Mouse (Mus musculus) fibroblast of lung, adult 2 months (primary cell): ENCODE results near the gene Pin1rt1.
A peak's percentile ranks its signal among the peaks of the same experiment; 100 is the strongest.

Experiments
- DNase-seq: peaks from one replicate; pipeline ENCODE4 v3.0.0-alpha.2; 2011; ENCODE audit warnings: low read depth

Pin1rt1 gene

DNA sequence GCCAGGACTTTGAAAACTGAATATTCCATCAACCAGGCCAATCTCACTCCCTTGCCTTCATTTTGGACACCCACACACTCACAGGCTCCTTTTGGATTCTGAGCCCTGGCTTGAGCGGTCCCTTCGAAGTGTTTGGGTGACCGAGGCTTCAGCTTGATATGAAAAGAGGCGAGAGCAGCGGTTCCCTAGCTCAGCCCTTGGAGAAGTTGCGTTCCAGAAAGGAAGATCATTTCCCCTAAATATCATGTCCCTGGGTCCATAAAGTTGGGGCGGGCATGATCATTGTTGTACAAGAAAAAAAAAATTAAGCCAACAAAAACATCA is 3.7 kb downstream of the Pin1rt1 start:
- DNase-seq = no peak

GRCm38 (mm10) chr2:104711585-104712485 is 4.3 kb downstream of the Pin1rt1 start, which contains the start of gene Tcp11l1:
Gene Tcp11l1 (minus strand): TSS chr2:104712169.
- DNase-seq = no peak

GRCm38 (mm10) chr2:104710670-104711370 is 5.4 kb downstream of the Pin1rt1 start:
- DNase-seq = no peak

DNA sequence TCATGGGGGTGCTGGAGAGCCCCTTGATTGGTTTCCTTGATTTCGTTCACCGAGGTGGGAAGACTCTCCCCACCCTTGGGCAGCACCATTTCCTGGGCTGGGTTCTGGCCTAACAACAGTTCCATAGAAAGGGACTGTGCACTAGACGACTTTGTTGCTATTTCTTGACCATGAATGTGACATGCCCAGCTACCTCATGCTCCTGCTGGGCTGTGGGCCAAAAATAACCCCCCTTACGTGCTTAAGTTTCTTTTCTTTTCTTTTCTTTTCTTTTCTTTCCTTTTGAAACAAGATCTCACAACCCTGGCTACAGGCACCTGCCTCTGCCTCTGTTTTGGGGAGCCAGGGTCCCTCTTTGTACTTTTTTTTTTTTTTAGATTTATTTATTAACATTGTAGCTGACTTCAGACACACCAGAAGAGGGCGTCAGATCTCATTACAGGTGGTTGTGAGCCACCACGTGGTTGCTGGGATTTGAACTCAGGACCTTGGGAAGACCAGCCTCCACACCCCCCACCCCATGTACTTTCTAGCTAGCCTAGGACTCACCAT is 6.3 kb downstream of the Pin1rt1 start:
- DNase-seq = no peak

DNA sequence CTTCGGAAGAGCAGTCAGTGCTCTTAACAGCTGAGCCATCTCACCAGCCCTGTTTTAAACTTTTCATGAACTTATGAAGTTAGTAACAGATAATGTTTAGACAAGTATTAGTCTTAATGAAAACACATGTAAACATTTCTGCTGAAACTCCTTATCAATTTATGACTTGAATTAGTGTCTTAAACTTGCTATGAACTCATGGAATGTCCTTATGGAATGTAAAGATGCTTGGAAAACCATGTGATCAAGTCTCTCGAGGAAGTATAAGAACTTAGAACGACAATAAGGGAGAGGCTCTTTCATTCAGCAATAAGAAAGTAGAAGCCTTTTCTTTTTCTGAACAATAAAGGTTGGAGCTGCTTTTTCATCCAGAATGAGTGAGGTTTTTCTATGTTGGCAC is 11.8 kb downstream of the Pin1rt1 start:
- no peak for DNase-seq

DNA sequence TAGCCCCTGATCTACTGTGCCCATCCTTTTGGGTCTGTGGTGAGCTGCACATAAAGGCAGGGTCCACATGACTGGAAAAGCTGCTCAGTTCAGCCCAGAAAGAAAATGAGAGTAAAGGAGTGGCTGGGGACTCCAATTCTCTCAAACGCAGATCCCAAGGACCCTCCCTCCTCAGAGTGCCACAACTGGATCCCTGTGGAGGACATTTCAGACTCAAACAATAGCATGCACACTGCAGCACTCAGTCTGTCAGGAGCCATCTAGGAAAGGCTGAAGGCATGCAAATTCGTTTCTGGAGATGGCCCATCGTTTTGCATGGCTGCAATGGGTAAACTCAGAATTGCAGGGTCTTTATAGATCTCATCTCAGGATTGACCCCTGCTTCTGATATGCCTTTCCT is 13.0 kb downstream of the Pin1rt1 start:
- DNase-seq = no peak

DNA sequence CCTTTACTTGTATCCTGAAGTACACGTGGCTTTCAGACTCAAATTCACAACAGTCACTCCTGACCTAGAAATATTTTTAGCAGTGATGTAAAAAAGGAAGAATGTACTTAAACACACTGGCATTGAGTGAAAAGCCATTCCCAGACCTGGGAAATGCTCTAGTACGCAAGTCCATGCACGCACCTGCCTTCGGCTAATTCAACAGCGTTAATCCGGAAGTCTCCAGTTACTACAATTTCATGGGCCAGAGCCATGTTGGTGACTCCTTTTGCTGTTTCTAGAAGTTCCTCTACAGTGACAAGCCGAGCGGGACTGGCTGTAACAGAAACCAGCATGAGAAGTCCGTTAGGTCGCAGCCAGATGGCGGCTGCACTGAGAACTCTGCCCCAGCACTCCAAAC is 16.5 kb downstream of the Pin1rt1 start:
- DNase-seq = no peak

- DNase-seq = no peak
Observed at GRCm38 (mm10) chr2:104692551-104692950, 23.6 kb downstream of the Pin1rt1 start.

DNA sequence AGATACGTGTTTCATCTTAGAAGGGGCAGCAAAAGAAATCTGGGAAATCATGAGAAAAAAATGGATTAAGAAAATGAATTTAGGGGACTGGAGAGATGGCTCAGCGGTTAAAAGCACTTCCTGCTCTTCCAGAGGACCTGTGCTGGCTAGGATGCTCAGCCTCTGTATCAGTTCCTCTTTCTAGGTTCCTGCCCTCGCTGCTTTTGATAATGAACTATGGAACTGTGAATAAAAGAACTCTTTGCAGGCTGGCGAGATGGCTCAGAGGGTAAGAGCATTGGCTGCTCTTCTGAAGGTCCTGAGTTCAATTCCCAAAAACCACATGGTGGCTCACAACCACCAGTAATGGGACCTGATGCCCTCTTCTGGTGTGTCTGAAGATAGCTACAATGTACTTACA is 25.5 kb downstream of the Pin1rt1 start:
- no peak for DNase-seq

DNA sequence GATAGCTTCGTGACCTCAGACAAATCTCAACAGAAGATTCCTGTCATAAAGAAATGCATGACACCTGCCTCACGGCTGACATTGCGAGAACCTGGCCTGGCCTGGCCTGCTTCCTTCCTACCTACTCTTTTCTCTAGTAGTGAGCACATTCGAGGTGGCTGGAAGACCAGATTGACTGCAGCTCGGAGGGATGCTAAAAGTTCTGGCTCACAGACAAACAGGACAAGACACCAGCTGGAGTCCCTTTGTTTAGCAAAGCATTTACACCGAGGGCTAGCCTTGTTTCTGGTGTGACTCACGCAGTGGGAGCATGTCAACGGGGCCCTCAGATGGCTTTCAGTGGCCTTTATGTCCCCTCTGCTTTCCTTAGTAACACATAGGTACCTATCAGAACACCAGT is 27.5 kb downstream of the Pin1rt1 start:
- no peak for DNase-seq

DNA sequence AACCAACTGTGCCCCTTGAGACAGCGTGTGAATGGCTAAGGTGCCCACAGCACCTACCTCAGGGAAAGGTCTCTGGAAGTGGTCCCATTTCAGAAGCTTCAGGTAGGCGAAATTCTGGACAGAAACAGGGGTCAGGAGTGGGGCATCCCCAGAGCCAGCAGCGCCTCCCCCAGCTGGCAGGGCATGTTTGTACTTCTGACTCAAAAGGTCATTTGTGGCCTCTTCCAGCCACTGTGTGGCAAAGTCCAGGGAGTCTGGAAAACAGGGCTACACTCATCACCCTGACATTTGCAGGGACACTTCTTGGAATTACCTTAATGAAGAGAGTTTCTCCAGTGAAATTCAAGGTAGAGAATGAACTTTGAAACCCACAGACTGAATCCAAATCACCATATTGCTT is 27.9 kb downstream of the Pin1rt1 start:
- DNase-seq = no peak

GRCm38 (mm10) chr2:104687261-104687660 is 28.9 kb downstream of the Pin1rt1 start:
- no peak for DNase-seq

DNA sequence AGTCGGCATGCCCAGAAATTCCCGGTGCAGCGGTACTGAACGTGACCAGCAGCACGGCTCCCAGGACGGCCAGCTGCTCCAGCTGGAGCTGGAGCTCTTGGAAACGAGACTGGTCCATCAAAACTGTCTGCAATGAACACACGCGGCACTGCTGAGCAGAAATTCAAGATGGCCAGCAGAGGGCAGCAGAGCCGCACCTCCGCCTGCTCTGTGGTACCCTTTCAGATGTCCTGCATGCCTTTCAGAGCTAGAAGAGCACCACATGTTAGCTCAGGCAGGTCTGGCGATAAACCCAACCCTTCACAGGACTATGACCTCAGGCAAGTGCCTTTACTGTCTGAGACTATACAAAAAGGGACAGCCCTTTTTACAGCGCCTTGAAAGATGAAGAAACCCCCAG is 30.8 kb downstream of the Pin1rt1 start:
- peak; percentile 56 for DNase-seq

DNA sequence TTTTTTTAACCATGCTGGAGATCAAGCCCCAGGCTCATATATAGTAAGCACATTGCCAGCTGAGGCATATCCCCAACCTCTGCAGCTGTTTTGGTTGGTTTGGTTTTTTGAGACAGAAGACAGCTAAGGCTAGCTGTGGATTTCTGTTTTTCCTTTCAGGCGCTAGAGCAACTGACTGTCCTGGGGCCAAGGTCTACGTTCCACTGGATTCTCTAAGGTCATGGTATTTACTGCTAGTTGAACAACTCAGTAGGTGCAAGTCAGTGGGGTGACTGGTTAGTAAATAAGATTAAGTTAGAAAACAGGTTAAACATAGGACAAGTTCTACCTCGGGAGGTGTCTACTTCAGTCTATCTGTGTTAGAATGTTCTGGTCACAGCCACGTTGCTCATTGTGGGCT is 31.4 kb downstream of the Pin1rt1 start:
- DNase-seq = no peak

DNA sequence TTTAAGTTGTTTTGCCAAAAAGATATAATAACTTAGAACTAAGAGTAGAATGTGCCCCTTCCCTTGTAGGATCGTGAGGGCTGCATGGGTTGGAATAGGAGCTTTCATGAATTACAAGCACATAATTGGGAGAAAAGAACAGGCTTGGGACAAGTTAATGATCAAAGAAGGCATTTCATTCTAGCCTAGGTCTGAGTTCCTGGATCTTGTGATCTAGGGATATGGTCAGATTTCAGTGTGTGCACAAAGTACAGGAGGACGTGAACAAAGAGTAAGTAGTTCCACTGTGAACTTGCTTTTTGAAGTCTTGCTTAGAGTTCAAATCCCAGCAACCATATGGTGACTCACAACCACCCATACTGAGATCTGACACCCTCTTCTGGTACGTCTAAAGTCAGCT is 38.9 kb downstream of the Pin1rt1 start:
- no peak for DNase-seq

DNA sequence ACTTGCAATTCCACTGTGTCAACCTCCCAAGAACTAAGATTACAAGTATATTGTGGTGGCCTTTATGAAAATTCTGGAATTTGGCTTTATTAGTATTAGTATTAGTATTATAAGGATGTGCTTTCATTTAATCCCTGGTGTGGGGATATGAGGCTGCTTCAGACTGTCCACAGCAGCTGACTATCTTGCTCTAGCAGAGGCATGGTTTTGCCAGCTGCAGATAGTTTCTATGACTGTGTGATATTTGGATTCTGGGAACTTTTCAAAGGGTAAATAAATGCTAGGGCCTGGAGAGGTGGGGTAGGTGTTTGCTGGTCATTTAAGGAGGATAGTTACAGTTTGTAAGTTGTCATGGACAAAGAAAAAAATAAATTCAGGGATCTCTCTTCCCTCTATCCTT is 44.5 kb downstream of the Pin1rt1 start:
- no peak for DNase-seq

DNA sequence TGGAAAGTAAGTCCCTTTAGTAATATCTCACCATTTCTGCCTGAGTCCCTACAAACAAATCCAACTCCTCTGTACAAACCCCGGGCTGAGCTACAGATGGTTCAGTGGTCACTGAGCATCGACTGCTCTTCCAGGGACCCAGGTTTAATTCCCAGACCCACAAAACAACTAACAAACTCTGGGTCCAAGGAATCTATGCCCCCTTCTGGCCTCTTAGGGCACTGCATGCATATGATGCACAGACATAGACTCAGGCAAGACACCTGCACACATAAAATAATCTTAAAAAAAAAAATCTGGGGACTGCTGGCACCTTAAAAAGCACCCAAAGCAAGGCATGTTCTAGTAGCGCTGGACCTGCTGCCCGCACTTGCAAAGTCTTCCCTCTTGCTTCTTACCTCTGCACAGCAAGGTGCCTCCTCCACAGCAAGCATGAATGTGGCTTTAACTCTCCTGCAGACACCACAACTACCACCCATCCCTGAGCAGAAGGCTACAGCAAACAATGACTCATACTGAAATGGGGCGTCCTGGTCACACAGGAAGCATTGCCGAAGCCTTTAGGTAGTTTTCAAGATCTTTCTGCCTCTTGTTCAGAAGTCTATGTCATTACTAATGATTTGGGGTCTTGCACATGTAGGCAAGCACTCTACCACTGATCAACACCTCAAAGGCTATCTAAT is 46.9 kb downstream of the Pin1rt1 start:
- DNase-seq = no peak
